Mouse (Mus musculus) bone marrow, adult 2 months (tissue): ENCODE results near the gene Clstn2.

Experiments used
- CTCF ChIP-seq: fragments of 200-500 bp; IDR thresholded peaks from 2 replicates; pipeline ENCODE4 v1.5.1; 2011; ENCODE audit warnings: low read length, control low read depth; ENCODE audit not compliant: control insufficient read depth, insufficient read depth
- POLR2A ChIP-seq: fragments of 200-500 bp; IDR thresholded peaks from 2 replicates; pipeline ENCODE4 v1.6.1; 2011; ENCODE audit warnings: low read depth, mild to moderate bottlenecking, control low read depth, low read length, borderline replicate concordance; ENCODE audit not compliant: control insufficient read depth

DNA sequence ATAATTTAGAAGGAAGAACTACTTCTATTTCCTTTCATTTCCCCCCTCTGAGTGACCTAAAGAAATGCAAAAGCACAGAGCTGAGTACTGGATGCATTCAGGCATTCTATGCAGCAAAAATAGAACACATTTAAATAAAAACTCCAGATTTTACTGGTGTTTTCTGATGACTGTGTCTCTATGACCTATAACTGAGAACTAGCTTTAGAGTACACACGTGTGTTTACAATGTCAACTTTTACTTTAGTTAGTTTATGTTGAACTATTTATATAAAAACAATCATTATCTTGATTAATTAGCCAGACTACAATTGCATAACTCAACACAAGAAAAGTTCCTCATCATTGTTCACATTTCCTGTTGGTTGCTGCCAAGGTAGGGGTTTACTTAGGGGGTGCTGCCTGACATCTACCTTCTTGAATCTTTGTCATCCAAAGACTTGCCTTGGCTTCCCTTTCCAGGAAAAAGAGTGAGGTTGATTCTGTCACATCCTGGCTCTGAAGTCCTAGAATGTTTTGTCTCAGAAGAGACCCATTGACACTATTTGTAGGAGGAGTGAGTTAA, 603.0 kb downstream of the Clstn2 start:
- no peak for TF ChIP-seq CTCF
- no peak for TF ChIP-seq POLR2A
